Mouse (Mus musculus) left cerebral cortex, adult 11 months (tissue): ENCODE measurements around the gene Glrp1.

Experiments used
- DNase-seq: peaks from one replicate; pipeline ENCODE4 v3.0.0; 2022; ENCODE audit warnings: low spot score

The Glrp1 gene

GRCm38 (mm10) chr1:88461096-88461495 lies 48.8 kb downstream of the Glrp1 start:
- DNase-seq: no peak

DNA sequence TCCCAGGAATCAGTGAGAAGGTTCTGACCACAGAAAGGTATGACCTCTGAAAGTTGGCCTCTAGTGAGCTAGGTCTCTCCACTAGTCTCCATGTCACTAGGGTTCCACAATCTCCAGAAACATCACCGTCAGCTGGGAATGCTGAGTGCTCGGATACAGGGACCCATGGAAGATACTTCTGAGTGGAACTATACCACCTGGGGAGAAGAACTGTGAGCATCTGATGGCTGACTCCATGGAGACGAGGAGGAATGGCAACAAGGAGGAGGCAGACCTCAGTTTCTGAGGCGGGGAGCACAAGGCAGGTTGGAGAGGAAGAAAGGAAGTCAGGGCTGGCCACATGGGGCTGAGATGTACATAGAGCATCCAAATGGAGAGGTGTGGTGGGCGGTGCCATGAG lies 50.2 kb downstream of the Glrp1 start:
- no peak for DNase-seq

GRCm38 (mm10) chr1:88459196-88459595 lies 50.7 kb downstream of the Glrp1 start:
- no peak for DNase-seq

- peak; percentile 54 for DNase-seq
These were observed 53.3 kb downstream of the Glrp1 start for GRCm38 (mm10) chr1:88456451-88457072.

DNA sequence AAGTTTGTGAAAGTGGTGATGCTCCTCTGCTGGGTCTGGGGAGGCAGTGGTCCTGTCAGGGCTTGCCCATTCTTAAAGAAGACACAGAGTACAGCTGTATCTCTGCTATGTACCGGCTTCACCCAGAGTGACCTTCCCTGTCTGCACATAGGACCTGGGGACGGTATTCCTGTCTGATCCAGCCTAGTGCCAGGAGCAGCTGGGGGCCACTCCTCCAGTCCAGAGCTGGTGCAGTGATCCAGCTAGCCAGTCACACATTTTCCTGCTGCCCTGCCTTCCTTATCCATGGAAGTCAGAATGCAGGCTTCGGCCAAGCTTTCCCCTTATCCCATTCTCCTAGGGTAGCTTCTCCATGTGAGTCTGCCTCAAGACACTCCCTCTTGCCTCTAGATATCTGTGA lies 54.1 kb downstream of the Glrp1 start:
- no peak for DNase-seq

DNA sequence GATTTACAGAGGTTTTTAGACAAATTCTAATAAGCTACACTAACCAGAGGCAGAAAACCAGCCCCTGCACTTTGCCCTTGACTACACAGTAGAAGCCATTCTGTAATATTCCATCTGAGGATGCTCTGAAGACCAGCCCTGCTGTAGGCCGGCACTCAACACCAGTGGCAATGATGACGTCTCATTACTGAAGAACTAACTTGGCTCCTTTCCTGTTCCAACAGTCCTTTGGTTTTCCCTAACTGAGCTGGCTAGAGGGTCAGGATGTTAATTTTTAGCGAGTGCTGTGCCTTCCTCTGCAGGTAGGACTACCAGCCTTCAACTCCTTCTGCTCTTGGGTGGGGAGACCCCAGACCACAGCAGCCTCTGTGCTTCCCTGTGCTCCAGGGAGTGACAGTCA lies 55.2 kb downstream of the Glrp1 start:
- no peak for DNase-seq

- no peak for DNase-seq
These were observed 57.7 kb downstream of the Glrp1 start for GRCm38 (mm10) chr1:88452198-88452597.

DNA sequence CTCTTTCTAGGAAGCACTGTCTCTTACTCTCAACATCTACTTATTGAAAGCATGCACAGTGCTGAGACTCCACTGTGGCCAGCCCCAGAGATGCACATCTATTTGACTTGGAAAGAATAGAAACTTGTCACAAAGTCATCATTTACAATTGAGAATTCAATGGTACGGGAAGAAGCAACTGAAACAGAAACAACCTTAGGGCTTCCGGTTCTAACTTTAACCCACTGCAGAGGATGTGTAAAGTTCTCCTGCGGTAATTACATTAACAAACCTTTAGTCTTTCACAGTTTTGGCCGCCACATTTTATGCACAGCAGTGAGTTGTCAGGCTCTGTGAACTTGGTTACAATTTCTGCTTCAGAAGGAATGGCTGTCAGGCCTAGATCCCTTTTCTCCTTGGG lies 59.2 kb downstream of the Glrp1 start:
- DNase-seq: no peak
